Mouse (Mus musculus): Measurements from ENCODE around the gene Mrpl20.

GRCm38 (mm10) chr4:155832321-155832720 lies 29.6 kb downstream of the Mrpl20 start:
- TF ChIP-seq POLR2A (IDR thresholded peaks at IDR 0.05; ENCODE audit: extremely low read depth, insufficient read depth, low read length) (no peak), CTCF (IDR thresholded peaks at IDR 0.05; ENCODE audit: low read depth, low read length) (no peak)

All from liver, adult 2 months (tissue).